Mouse (Mus musculus) liver, embryonic 12.5 days (tissue): ENCODE data around the gene Ebf3. TPM values are rescaled to one million over a fixed set of nuclear protein-coding genes. Genes with fewer than 3 reads are reported as not detected.

ENCODE experiments used
- ATAC-seq: fragments of 200-750 bp; cut with Nextera tagmentation; 2 replicates; pipeline ENCODE4 v1.8.0; 2017; ENCODE audit warnings: moderate number of reproducible peaks, mild to moderate bottlenecking, moderate library complexity
- H3K27ac ChIP-seq: fragments of 300-500 bp; sonication (generic); 2 replicates; pipeline ENCODE4 v1.5.1; 2016; ENCODE audit warnings: mild to moderate bottlenecking
- H3K27me3 ChIP-seq: fragments of 300-500 bp; sonication (generic); replicated peaks from 2 replicates; pipeline ENCODE4 v1.6.1; 2016; ENCODE audit warnings: mild to moderate bottlenecking, moderate library complexity
- H3K36me3 ChIP-seq: fragments of 300-500 bp; sonication (generic); 2 replicates; pipeline ENCODE4 v1.6.1; 2016; ENCODE audit warnings: mild to moderate bottlenecking, moderate library complexity
- H3K4me1 ChIP-seq: fragments of 300-500 bp; sonication (generic); 2 replicates; pipeline ENCODE4 v1.6.1; 2016
- H3K4me2 ChIP-seq: fragments of 300-500 bp; sonication (generic); 2 replicates; pipeline ENCODE4 v1.6.1; 2016; ENCODE audit warnings: mild to moderate bottlenecking, moderate library complexity
- H3K4me3 ChIP-seq: fragments of 300-500 bp; sonication (generic); 2 replicates; pipeline ENCODE4 v1.5.1; 2016; ENCODE audit warnings: mild to moderate bottlenecking, moderate library complexity
- H3K9ac ChIP-seq: fragments of 300-500 bp; sonication (generic); 2 replicates; pipeline ENCODE4 v1.6.1; 2016; ENCODE audit warnings: mild to moderate bottlenecking, moderate library complexity
- H3K9me3 ChIP-seq: fragments of 300-500 bp; sonication (generic); replicated peaks from 2 replicates; pipeline ENCODE4 v1.6.1; 2016; ENCODE audit warnings: mild to moderate bottlenecking, moderate library complexity
- WGBS: fragments of 180-500 bp; shearing (Covaris S2); methylation state at CpG from one replicate; pipeline ENCODE4 v1.1.7; 2016; ENCODE audit not compliant: insufficient replicate concordance; 5-methylcytosine and 5-hydroxymethylcytosine counted together
- polyA plus RNA-seq: library from polyadenylated mRNA; unstranded; fragments of >200 nt; fragmentation: Nextera tagmentation; extraction: Ambion mirVana; gene quantifications from 2 replicates; pipeline ENCODE4 v1.2.1, GENCODE M21; 2016

The Ebf3 gene
- polyA plus RNA-seq, 1 experiment from 2014 or later: 0.10 TPM

GRCm38 (mm10) chr7:137317659-137318382, 3.6 kb upstream of the Ebf3 start:
- 5% methylated on average over 24 of the region's 24 CpGs for WGBS
- Histone ChIP-seq H3K36me3 (no peaks in the 10 kb centered on the region), H3K27me3 (peaks cover 100% of the 10 kb centered on the region), H3K4me3 (no peak overlapping the region), H3K9me3 (no peaks in the 10 kb centered on the region), H3K27ac (no peak overlapping the region), H3K4me1 (peaks cover 21% of the 10 kb centered on the region; the same call in 1 of the 2 replicates), H3K9ac (no peak overlapping the region), H3K4me2 (no peak overlapping the region)
- ATAC-seq: no peak

- peaks cover 100% of the 10 kb centered on the region for H3K27me3 ChIP-seq
- no peak overlapping the region for H3K4me2 ChIP-seq
- no peak for ATAC-seq
- no peaks in the 10 kb centered on the region for H3K36me3 ChIP-seq
- H3K9me3 ChIP-seq: no peaks in the 10 kb centered on the region
- 2% methylated on average over 39 of the region's 39 CpGs for WGBS
- H3K9ac ChIP-seq: no peak overlapping the region
- no peak overlapping the region for H3K4me3 ChIP-seq
- no peak overlapping the region for H3K27ac ChIP-seq
- peaks cover 15% of the 10 kb centered on the region; the same call in 1 of the 2 replicates for H3K4me1 ChIP-seq
Measured at GRCm38 (mm10) chr7:137316926-137317658, 2.8 kb upstream of the Ebf3 start.

DNA sequence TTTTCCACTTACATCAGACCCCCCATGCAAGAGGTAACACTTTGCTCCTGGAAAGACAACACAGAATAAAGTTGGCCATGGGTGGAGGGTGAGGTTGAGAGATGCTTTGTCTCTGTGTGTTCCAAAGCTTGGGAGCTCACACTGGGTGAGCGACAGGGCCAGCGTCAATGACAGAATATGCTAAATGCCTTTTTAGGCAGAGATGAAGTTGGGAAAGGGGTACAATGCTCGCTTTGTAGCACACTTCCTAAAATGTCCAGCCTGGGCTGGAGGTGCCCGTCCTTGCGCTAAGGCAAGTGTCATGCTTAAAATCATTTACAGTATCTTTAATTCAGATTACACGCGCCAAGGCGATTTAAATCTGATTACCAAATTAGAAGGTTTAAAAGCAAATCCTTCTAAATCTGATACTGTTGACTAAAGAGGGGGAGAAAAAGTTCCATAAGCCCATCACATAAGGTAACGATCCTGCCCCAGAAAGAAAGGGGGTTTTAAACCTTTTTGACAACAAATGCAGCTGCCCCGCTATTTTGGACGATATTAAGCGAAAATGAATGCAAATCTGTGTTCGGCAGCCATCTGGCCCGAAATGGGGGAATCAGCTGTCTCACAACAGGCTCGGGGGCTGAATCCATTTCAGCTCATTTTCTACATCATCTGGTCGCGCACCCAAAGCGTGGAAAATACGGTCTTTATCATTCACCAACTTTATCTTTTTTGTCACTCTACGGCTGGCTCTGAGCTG, 2.1 kb upstream of the Ebf3 start:
- no peak overlapping the region for H3K27ac ChIP-seq
- no peaks in the 10 kb centered on the region for H3K36me3 ChIP-seq
- 4% methylated on average over 20 of the region's 20 CpGs for WGBS
- H3K4me2 ChIP-seq: no peak overlapping the region
- no peak overlapping the region for H3K4me3 ChIP-seq
- H3K4me1 ChIP-seq: peaks cover 15% of the 10 kb centered on the region; the same call in 1 of the 2 replicates
- H3K27me3 ChIP-seq: peaks cover 100% of the 10 kb centered on the region
- H3K9me3 ChIP-seq: no peaks in the 10 kb centered on the region
- H3K9ac ChIP-seq: no peak overlapping the region
- ATAC-seq: no peak

DNA sequence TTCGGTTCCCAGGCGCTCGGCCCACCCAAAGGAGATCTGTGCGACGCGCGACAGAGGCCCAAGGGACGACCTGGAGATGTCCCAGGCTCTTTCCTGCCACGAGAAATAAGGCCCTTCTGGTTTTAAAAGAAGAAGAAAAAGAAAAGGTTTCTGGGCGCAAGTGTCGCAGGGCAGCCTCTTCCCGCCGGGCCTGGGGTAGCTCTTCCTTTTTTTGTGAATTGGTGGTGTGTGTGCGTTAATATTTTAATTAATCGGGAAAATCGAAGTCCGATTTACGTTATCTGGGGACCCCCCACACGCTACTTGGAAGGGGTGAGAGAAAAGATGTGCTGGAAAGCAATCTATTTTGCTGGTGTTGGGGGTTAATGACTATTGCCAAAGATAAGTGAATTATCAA, 1.3 kb upstream of the Ebf3 start:
- 3% methylated on average over 19 of the region's 19 CpGs for WGBS
- peak overlapping the region; percentile 78; the same call in 1 of the 2 replicates for H3K4me2 ChIP-seq
- no peak for ATAC-seq
- peaks cover 15% of the 10 kb centered on the region; the same call in 1 of the 2 replicates for H3K4me1 ChIP-seq
- H3K4me3 ChIP-seq: no peak overlapping the region
- H3K27me3 ChIP-seq: peaks cover 100% of the 10 kb centered on the region
- H3K9ac ChIP-seq: no peak overlapping the region
- H3K36me3 ChIP-seq: no peaks in the 10 kb centered on the region
- no peak overlapping the region for H3K27ac ChIP-seq
- H3K9me3 ChIP-seq: no peaks in the 10 kb centered on the region

DNA sequence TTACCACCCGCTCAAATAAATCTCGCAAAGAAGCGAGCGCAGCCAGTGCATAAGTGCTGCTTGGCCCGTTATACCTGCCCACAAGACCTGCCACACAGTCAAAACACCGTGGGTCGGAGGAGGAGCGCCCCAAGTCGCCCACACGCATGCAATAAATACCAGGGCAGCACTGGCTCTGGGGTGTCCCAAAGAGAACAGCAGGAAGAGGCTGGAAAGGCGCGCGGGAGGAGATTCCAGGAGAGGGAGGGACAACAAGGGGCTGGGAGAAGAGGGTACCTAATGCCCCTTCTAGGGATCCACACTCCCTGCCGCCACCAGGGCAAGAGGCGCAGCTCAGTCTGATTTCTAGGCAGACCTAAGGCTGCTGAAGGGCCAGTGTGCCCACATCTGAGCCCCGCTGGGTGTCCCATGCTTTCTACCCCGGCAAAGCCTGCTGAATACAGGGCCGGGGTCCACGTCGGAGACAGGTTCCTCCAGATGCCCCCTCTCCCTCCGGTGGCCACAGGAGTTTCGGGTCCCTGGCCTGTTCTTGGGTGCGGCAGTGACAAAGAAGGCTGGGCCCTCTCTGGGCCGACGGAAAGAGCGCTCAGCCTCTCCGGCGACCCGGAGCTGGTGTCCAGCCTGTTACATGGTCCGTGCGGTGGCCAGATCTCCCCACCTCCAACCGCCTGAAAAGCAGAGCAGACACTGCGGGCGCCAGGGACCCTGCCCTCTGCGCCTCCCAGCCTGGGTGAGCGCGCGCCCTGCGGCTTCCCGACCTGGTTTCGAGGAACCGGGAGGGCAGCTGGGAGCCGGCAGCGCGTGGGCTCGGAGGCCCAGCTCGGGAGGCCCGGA, 682 bp upstream of the Ebf3 start:
- H3K9me3 ChIP-seq: no peaks in the 10 kb centered on the region
- H3K4me3 ChIP-seq: peak overlapping the region; percentile 56
- ATAC-seq: no peak
- no peak overlapping the region for H3K9ac ChIP-seq
- H3K4me1 ChIP-seq: peaks cover 18% of the 10 kb centered on the region
- no peak overlapping the region for H3K27ac ChIP-seq
- peaks cover 100% of the 10 kb centered on the region for H3K27me3 ChIP-seq
- H3K36me3 ChIP-seq: no peaks in the 10 kb centered on the region
- 2% methylated on average over 48 of the region's 48 CpGs for WGBS
- H3K4me2 ChIP-seq: peak overlapping the region; percentile 78

- no peak for ATAC-seq
Measured at GRCm38 (mm10) chr7:137313183-137313903, 902 bp downstream of the Ebf3 start.

GRCm38 (mm10) chr7:137312933-137313182, 1.4 kb downstream of the Ebf3 start:
- 1% methylated on average over 10 of the region's 10 CpGs for WGBS

More at GRCm38 (mm10) chr7:137313183-137313903, 902 bp downstream of the Ebf3 start:
- Histone ChIP-seq H3K27ac (no peak overlapping the region), H3K36me3 (no peaks in the 10 kb centered on the region), H3K9me3 (no peaks in the 10 kb centered on the region), H3K9ac (no peak overlapping the region), H3K4me1 (peaks cover 24% of the 10 kb centered on the region), H3K4me2 (peak overlapping the region; percentile 78), H3K27me3 (peaks cover 100% of the 10 kb centered on the region), H3K4me3 (peak overlapping the region; percentile 56)
- under 1% methylated on average over 70 of the region's 79 CpGs for WGBS

GRCm38 (mm10) chr7:137312166-137312932, 1.9 kb downstream of the Ebf3 start:
- peaks cover 24% of the 10 kb centered on the region for H3K4me1 ChIP-seq
- H3K27ac ChIP-seq: no peak overlapping the region

More at GRCm38 (mm10) chr7:137312933-137313182, 1.4 kb downstream of the Ebf3 start:
- Histone ChIP-seq H3K9me3 (no peaks in the 10 kb centered on the region), H3K9ac (no peak overlapping the region), H3K36me3 (no peaks in the 10 kb centered on the region), H3K4me3 (peak overlapping the region; percentile 56), H3K4me1 (peaks cover 24% of the 10 kb centered on the region), H3K27me3 (peaks cover 98% of the 10 kb centered on the region), H3K27ac (no peak overlapping the region), H3K4me2 (peak overlapping the region; percentile 78)
- ATAC-seq: no peak

GRCm38 (mm10) chr7:137311341-137312110, 2.7 kb downstream of the Ebf3 start:
- ATAC-seq: no peak
- Histone ChIP-seq H3K4me3 (no peak overlapping the region), H3K9me3 (no peaks in the 10 kb centered on the region), H3K27me3 (peaks cover 97% of the 10 kb centered on the region), H3K9ac (no peak overlapping the region), H3K36me3 (no peaks in the 10 kb centered on the region), H3K4me2 (no peak overlapping the region), H3K4me1 (peaks cover 24% of the 10 kb centered on the region), H3K27ac (no peak overlapping the region)
- WGBS: 6% methylated on average over 8 of the region's 8 CpGs

More at GRCm38 (mm10) chr7:137312166-137312932, 1.9 kb downstream of the Ebf3 start:
- H3K4me2 ChIP-seq: peak overlapping the region; percentile 78
- 4% methylated on average over 17 of the region's 17 CpGs for WGBS
- H3K9me3 ChIP-seq: no peaks in the 10 kb centered on the region
- no peak for ATAC-seq
- H3K36me3 ChIP-seq: no peaks in the 10 kb centered on the region
- no peak overlapping the region for H3K9ac ChIP-seq
- peaks cover 97% of the 10 kb centered on the region for H3K27me3 ChIP-seq
- H3K4me3 ChIP-seq: peak overlapping the region; percentile 56

- Histone ChIP-seq H3K27me3 (peaks cover 97% of the 10 kb centered on the region), H3K9me3 (no peaks in the 10 kb centered on the region), H3K4me3 (no peak overlapping the region; the same call in 1 of the 2 replicates), H3K27ac (no peak overlapping the region), H3K36me3 (no peaks in the 10 kb centered on the region), H3K4me2 (no peak overlapping the region), H3K9ac (no peak overlapping the region), H3K4me1 (peaks cover 24% of the 10 kb centered on the region)
- WGBS: 6% methylated on average over 11 of the region's 11 CpGs
- no peak for ATAC-seq
Measured at GRCm38 (mm10) chr7:137310876-137311275, 3.4 kb downstream of the Ebf3 start.
